Mouse (Mus musculus): ENCODE measurements around the gene Dnm1.
A peak's percentile ranks its signal among the peaks of the same experiment; 100 is the strongest.

Gene Dnm1

DNA sequence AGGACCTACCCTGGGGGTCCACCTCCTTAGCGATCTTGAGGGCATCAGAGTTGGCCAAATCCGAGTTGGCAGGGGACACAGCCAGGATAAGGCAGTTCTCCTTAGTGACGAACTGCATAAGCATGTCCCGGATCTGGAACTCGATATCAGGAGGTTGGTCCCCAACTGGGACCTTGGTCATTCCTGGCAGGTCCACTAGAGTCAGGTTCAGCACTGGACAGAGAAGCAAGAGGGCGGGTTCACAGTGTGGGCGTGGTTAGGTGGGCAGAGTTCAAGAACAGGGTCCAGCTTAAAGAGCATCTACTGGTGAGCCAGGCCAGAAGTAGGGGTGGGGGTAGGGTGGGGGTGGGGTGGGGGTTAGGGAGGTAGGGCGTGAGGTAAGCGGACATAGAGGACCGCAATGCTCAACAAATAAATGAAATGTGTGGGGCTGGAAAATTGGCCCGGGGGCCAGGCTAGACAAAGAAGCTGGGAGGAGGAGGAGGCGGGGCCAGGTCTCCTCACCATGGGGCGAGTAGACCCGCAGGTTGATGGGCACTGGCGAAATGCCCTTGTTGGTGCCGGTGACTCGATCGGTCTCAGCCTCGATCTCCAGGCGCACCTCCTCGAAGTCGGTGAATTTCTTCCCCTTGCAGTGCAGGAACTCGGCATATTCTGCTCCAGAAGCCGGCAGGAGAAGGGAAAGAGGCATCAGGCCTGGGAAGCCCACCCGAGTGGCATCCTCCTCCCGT lies 13.1 kb downstream of the Dnm1 start:
- DNase-seq = no peak

DNA sequence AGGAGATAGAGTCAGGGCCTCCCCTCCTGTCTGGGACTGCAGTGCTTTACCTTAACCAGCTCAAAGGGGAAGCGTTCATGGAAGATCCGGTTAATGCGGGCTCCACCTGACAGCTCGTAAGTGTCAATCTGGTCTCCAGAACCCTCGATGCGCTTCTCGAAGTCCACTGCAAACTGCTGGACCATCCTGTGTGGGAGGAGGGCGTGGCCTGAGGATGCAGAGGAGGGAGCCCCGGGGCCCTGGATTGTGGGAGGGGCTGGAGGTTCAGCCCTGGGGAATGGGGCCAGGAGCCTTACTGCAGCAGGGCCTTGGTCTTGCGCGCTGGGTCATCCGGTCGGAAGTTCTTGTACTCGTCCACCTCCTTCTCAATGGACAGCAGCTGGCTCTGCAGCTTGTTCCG lies 17.2 kb downstream of the Dnm1 start:
- no peak for DNase-seq

DNA sequence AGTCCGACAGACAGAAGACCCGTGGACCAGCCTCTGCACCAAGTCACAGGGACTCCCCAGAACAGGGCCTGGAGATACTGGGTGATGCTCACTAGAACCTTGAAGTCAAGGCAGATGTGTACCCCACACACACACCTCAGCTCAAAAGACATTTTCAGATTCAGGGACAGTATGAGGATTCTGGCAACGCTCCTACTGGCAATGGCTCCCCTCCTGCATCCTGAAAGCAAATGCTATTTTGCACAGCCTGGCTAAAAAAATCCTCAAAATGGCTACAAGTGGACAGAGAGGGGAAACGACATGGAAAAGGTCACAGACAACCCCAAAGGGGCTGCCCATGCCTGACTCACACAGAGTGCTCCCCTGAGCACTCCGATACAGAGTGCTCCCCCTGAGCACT lies 21.0 kb downstream of the Dnm1 start:
- no peak for DNase-seq

DNA sequence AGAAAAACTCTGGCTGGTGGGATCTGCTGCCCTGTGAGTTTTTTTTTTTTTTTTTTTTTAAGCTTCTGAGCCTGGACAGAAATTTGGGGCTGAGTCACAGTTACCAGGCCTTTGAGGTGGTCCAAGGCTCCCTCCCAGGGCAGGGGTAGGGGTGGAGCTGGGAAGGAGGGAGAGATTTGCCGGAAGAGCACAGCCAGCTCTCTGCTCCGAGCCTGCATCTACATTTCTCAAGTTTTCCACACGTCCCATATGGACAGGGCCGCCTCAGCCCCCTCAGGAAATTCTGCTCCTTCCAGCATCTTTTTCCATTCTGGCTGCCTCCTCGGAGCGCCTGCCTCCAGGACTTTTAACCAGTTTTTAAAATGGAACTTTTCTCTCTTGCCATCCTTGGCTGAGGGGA lies 23.6 kb downstream of the Dnm1 start:
- DNase-seq = no peak

DNA sequence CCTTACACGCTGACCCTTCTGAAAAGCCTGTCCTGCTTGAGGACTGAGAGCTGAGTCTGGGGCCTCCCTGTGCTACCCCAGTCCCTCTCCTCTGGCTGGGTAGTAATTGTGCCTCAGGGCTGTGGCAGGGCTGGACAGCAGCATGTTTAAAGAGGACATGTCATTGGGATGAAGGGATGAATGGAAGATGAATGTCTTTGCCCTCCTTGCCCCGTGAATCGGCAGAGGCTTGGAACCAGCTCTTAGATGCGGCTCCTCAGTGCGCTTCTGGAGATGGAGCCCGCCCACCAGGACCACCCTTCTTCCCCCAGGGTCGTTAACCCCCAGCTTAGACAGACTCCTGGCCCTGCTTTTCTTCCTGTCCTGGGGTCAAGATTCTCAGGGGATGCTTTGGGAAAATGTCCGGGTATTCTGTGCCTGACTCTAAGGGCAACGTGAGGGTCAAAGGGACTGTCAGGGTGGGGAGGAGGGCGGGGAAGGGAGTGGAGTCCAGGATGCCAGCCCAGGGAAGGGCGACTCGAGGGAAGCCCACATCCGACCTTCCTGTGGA lies 24.2 kb downstream of the Dnm1 start:
- DNase-seq = no peak

DNA sequence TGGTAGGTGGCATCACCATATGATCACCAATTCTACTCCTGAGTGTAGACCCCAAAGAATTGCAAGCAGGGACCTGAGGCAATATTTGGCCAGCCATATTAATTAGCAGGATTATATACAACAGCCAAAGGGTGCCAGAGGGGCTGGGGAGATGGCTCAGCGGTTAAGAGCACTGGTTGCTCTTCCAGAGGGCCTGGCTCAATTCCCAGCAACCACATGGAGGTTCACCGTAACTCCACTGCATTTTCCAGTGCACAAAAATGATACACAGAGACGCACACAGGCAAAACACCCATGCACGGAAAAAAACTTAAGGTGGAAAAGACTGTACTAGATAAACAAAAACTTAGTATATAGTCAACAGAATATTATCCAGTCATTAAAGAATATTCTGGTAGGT lies 25.9 kb downstream of the Dnm1 start:
- DNase-seq = no peak

DNA sequence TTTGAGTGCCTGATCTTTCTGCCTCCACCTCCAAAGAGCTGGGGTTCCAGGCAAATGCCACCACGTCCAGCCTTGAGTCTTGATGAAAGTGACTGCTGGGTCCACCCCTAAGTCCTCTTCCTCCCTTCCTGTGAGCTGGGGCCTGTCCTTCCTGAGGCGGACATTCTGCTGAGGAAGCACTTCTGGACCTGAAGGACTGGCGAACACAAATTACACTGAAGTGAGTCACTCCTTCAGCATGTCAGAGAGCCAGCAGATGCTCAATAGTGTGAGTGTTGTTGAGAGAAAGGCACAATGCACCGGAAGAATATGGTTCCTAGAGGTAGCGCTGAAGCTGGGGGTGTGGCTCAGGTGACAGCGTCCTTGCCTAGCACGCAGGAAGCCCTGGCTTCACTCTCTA lies 27.8 kb downstream of the Dnm1 start:
- DNase-seq = no peak

DNA sequence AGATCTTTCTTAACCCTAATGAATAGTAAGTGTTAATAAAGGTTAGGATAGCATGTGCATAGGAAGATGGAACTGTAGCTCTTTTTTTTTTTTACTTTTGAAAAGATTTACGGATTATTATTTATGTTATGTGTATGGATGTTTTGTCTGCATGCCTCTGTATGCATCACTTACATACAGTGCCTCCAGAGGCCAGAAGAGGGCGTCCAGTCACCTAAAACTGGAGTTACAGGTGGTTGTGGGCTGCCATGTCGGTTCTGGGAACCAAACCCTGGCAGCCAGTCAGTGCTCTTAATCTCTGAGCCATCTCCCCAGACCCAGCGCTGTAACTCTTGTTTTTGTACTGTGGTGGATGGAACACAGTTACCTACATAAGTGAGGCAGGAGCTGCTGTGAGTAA lies 28.8 kb downstream of the Dnm1 start:
- no peak for DNase-seq

DNA sequence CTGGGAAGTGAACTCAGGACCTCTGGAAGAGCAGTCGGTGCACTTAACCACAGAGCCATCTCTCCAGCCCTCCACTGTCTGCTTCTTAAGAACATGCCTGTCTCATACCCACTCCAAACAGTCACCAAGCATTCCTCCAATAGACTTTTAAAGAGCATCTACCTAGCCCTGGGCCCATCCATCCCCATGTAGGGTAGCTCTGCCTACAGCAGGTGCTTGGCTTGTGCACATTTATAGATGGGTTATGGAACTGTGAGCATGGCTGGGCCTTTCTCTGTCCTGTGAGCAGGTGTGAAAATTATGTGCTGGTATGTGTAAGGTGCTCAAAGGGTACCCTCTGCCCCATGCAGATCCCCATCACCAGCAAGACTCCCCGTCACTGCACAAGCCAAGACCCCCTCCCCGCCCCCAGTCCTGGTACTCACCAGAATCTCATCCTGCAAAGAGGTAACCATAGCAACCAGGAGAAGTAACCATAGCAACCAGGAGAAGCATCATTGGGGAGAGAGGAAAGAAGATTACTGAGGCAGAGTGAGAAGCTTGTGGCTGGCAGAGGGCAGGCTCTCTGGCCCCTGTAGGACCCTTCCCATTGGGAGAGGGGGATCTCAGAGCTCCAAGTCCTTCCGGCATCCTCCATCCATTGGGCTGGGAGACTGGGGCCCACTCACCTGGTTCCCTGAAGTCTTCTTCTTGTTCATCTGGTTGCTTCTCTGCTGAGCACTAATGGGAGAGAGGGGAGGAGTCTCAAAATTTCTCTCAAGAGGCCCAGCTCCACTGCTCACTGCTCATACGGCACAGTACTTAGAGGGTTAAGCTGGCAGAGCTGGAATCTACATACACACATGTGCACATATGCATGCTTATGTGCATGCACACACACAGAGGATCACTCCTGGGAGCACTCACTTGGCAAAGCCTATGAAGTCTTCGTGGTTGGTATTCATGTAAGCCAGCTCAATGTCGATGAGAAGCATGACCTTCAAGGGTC lies 30.1 kb downstream of the Dnm1 start:
- DNase-seq = no peak

DNA sequence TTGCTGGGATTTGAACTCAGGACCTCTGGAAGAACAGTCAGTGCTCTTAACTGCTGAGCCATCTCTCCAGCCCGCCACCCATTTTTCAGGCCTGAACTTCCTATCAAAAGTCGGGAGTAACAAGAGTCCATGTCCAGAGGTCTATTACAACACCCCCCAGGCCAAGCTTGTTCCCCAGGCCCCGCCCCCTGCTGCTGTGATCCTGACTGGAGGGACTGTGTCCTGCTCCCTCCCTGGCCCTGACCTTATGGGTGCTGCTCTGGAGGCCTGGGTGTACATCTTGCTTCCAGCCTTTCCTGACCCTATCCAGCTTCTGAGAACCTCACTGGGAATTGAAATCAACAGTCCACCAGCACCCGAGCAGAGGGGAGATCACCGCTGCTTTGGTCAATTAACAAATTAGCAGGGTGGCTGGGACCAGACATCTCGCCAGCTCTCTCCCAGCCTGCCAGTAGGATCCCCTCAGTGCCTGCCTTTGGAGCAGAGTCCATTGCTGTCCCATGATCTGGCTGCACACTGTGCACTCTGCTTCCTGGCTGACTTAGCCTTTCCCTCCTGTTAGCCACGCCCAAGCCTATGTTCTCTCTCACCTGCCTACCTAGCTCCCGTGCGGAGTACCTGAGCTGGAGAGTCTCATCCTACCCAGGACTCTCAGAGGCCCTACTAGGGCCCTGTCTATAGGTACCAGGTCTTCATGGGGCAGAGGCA lies 31.4 kb downstream of the Dnm1 start:
- no peak for DNase-seq

DNA sequence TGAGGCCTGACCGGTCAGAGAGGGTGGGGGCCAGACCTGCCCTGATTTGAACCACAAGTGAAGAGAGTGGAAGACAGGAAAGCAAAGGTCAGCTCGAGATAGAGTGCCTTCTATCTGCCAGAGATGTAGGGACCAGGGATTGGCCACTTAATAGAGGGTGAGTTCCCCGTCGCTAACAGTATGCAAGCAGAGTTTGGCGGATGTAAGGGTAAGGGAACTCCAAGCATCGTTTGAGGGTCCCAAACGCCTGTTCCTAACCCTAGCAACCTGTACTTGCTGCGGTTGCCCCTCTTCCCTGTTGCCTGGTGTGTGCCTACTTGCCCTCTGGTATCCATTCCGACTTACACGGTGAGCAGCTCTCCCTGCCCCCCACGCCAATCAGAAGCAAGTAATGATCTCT lies 32.4 kb downstream of the Dnm1 start:
- no peak for DNase-seq

DNA sequence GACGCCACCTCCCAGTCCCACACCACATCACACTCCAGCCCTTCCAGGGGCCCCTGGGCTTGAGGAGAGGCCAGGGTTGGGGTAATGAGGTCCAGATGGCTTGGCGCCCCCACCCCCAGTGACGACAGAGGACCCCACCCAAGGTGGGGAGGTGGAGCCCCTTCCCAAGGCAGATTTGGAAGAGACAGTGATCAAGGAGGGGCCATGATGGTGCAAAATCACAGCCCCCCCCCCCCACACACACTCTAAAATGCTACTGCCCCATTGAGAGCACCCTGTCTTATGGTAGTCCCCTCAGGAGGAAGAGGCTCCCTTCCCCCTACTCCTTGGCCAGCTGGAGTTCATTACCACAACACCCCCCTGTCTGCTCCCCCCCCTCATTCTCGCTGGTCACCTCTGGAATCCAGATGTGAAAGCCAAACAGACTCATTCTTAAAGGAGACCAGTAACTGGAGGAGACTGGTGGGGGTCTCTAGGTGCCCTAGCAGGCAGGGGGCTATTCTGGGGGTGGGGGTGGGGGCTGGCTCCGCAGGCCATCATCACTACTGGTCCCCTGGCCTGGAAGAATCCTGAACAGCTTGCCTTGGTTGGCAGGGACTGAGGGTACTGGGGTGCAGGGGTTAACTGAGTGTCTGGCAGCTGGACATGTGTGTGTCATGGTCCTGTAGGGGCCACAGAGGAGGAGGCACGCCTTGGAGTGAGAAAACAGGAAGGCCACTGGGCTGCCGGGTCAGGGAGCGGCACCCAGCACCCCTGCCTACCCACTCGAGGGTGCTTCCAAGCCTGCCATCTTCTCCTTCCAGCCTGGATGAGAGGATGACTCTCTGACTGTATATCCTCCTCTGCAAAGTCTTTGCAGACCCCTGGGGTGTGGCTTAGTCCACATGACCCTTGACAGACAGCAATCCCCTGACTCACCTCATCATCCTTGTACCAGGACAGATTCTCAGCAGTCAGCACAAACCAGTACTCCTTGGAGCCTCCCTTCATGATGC lies 33.3 kb downstream of the Dnm1 start:
- DNase-seq = no peak

DNA sequence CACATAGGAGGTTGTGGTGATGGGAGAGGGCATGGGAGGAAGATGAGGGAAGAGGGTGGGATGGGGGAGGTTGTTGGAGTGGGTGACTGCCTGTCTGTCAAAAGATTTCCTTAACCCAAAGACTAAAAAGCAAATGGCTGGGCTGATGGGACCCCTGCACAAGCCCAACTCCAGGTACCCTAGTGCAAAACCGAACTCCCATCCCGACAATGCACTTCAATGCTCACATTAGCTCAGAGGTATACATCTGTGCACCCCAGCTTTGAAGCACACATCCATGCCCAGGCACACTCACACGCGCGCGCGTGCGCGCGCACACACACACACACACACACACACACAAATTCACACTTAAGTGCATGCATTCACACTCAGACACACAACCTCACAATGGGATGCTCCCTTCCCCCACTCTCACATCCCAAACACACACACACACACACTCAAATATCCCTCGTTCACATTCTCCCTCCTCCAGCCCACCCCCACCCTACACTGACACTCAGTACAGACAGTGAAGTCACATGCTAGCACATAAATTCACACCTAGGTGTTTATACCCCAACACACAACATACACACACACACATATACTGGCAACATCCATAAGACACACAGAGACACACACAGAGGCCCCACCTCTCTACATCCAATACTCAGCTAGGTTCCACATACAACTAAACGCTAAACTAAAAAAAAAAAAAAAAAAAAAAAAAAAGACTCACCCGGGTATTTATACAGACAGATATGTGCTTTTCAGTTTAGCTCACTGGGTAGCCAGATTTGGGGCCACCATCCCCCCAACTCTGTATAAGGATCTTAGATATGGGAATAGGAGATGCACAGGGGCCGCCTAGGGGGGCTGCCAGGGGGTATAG lies 34.2 kb downstream of the Dnm1 start:
- no peak for DNase-seq

DNA sequence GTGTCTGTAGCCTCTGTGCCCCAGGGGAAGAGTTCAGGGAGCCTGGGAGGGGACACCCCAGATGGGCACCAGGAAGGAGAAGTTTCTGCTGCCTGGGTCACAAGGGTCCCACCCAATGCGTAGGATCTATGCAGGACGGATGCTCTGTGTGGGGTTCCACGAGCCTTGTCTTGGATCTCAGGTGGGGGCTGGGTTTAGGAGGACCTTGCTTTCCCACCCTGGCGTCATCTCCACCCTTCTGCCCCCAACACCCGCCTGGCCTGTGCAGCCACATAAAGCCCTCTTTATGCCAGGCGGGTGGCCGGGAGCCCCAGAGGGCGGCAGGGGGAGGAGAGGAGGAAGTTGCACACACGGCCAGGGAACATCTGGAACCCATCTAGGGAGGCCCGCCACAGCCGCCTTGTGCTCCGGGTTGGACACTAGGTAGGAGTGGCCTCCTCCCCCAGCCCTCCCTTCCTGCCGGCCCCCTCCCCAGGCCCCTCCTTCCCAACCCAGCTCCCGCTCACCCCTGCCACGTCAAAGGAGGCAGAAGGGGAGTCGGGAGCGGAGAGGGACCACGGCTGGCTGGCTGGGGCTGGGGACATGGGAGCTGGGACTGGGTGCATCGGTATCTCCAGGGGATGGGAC lies 35.2 kb downstream of the Dnm1 start:
- no peak for DNase-seq

DNA sequence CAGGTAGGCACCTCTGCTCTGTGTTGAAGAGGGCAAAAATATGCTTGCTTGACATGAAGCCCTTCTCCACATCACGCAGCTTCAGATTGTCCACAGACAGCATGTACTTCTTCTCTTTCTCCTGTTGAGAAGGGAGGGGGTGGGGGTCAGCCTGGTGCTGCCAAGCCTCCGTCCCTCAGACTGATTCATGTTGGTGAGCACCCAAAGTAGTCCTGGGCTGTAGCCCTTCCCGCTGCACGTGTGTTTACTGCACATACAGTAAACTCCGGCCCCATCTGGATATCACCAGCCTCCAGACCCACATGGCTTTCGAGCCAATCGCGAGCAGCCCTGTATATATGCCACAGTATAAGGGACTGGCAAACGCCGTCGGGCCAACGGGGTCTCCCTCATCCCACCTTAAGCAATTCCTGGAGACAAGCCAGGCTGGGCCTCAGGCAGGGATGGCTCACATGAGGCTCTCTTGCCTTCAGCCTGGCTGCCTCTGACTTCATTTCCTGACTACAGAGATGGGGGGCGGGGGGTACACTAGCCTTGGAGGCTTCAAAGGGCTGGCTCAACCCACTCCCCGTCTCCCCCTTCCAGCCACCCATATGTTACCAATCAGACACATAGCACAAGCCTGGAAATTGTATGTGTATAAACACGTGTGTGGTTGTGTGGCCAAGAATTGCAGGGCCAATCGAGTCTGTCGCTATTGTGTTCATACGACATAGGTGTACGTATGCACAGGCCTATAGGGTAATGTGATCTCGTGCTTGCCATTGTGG lies 36.1 kb downstream of the Dnm1 start:
- DNase-seq = no peak

DNA sequence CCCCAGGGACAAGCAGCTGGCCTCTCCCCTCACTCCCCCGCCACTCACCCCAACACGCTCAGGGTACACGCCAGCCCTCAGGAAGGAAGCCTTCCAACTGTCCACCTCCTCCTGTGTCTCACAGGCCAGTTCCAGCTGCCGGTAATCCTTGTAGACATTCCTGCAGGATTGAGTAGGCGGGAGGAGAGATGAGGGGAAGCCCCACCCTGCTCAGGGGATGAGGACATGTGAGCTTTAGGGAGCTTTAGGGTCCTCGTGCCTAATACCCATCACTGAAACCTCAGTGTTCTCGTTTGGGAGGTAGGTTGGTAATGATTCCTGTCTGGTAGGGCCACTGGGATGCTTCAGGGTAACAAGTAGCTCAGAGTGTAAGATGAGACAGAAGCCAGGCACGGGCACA lies 37.4 kb downstream of the Dnm1 start:
- DNase-seq = no peak

DNA sequence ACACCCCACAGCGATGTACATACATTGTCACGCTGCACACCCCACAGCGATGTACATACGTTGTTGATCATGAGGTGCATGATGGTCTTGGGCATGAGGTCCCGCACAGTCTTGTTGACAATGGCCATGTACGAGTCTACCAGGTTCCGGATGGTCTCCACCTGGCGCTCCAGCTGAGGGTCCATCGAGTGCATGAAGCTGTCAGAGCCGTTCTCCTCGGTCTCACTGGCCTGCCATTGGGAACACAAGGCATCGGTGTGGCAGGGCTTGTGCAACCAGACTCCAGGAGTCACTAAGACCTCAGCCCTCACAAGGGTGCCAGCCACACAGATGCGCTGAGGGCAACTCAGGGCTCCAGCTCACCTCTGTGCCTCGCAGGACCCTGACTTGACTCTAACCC lies 38.3 kb downstream of the Dnm1 start:
- DNase-seq = no peak

DNA sequence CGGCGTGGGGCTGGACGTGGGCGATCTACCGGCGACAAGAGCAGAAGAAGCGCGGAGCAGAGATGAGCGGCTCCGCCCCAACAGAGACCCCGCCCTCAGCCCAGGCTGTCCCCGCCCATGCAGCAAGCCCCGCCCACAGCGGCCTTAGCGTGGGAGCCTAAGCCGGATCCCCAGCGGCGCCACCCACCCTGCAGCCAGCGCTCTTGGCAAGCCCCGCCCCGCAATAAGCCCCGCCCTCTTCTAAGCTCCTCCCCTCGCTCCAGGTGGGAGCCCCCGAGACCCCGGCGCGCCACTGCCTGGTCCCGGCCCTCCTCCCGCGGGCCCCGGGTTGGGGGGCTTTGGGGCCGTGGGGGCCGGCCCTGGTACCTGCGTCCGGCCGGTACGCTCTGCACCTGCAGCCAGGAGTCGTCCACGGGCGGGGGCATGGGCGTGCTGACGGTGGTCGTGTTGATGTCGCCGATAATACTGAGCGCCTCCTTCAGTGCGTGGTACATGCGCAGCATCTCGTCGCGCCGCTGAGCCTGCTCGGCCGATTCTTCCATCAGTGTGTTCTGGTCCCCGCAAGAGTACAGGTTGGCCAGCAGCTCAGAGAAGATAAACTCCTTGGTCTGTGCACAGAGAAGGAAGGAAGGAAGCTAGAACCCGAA lies 40.7 kb downstream of the Dnm1 start:
- peak; percentile 62 for DNase-seq

Measured in right cerebral cortex, postnatal 25 days (tissue).